Mouse (Mus musculus): Measurements from ENCODE around the gene Qrich1. TPM values are rescaled to one million over a fixed set of nuclear protein-coding genes. Genes with fewer than 3 reads are reported as not detected.

Qrich1 gene
- 85.1 and 91.9 TPM in 2 replicates for polyA plus RNA-seq (2014; fragmentation: Nextera tagmentation; extraction: Ambion mirVana)

GRCm38 (mm10) chr9:108516380-108517251 is at the start of gene Qrich1:
Gene Qrich1, plus strand, starts transcription at chr9:108516806.
- Histone ChIP-seq H3K27me3 (ENCODE audit: control insufficient read depth, insufficient read depth, low read length) (no peaks in the 10 kb centered on the region), H3K4me2 (ENCODE audit: low read length) (peak within 1 kb of the TSS; percentile 85), H3K4me3 (ENCODE audit: control insufficient read depth in 1 of 2, insufficient read depth in 1 of 2, low read depth in 1 of 2, low read length in 2 of 2) (peak within 1 kb of the TSS; percentile 79 to 98), H3K27ac (replicated peaks in 1 of 2; ENCODE audit: control insufficient read depth in 1 of 2, insufficient read depth in 1 of 2, low read depth in 2 of 2, low read length in 2 of 2) (peak within 1 kb of the TSS; percentile 98 to 99), H3K9ac (ENCODE audit: low read length) (peak within 1 kb of the TSS; percentile 99), H3K36me3 (ENCODE audit: control insufficient read depth, insufficient read depth, low read length) (peaks cover 49% of the 10 kb centered on the region), H3K9me3 (ENCODE audit: control insufficient read depth, low read length) (no peaks in the 10 kb centered on the region), H3K4me1 (ENCODE audit: control insufficient read depth in 2 of 2, insufficient read depth in 2 of 2, low read length in 2 of 2) (peaks cover 0 to 20% of the 10 kb centered on the region in 2 experiments; a peak in 2 of 4 replicates)
- WGBS, result under 1% methylated on average over 55 of the region's 55 CpGs
- peak; percentile 91 for ATAC-seq (ENCODE audit: insufficient number of reproducible peaks, insufficient read depth, low FRiP score, low read depth)

- Histone ChIP-seq H3K9ac (ENCODE audit: low read length) (no peak overlapping the region), H3K27ac (replicated peaks in 1 of 2; ENCODE audit: control insufficient read depth in 1 of 2, insufficient read depth in 1 of 2, low read depth in 2 of 2, low read length in 2 of 2) (no peak overlapping the region), H3K4me2 (ENCODE audit: low read length) (no peak overlapping the region), H3K27me3 (ENCODE audit: control insufficient read depth, insufficient read depth, low read length) (no peaks in the 10 kb centered on the region), H3K4me1 (ENCODE audit: control insufficient read depth in 2 of 2, insufficient read depth in 2 of 2, low read length in 2 of 2) (no peaks in the 10 kb centered on the region), H3K4me3 (ENCODE audit: control insufficient read depth in 1 of 2, insufficient read depth in 1 of 2, low read depth in 1 of 2, low read length in 2 of 2) (no peak overlapping the region), H3K9me3 (ENCODE audit: control insufficient read depth, low read length) (no peaks in the 10 kb centered on the region), H3K36me3 (ENCODE audit: control insufficient read depth, insufficient read depth, low read length) (peaks cover 20% of the 10 kb centered on the region)
- ATAC-seq (ENCODE audit: insufficient number of reproducible peaks, insufficient read depth, low FRiP score, low read depth), result no peak
- 71% methylated on average over 5 of the region's 5 CpGs for WGBS
These were observed 47.2 kb upstream of the Qrich1 start for GRCm38 (mm10) chr9:108469430-108469829.

GRCm38 (mm10) chr9:108469845-108470244 is 46.8 kb upstream of the Qrich1 start:
- H3K4me1 ChIP-seq (ENCODE audit: control insufficient read depth in 2 of 2, insufficient read depth in 2 of 2, low read length in 2 of 2), result no peaks in the 10 kb centered on the region
- no peak overlapping the region for H3K9ac ChIP-seq (ENCODE audit: low read length)
- no peak overlapping the region for H3K4me2 ChIP-seq (ENCODE audit: low read length)
- H3K4me3 ChIP-seq (ENCODE audit: control insufficient read depth in 1 of 2, insufficient read depth in 1 of 2, low read depth in 1 of 2, low read length in 2 of 2), result no peak overlapping the region
- 56% methylated on average over 4 of the region's 4 CpGs for WGBS
- H3K27ac ChIP-seq (replicated peaks in 1 of 2; ENCODE audit: control insufficient read depth in 1 of 2, insufficient read depth in 1 of 2, low read depth in 2 of 2, low read length in 2 of 2), result no peak overlapping the region
- H3K9me3 ChIP-seq (ENCODE audit: control insufficient read depth, low read length), result no peaks in the 10 kb centered on the region
- no peak for ATAC-seq (ENCODE audit: insufficient number of reproducible peaks, insufficient read depth, low FRiP score, low read depth)
- peaks cover 16% of the 10 kb centered on the region for H3K36me3 ChIP-seq (ENCODE audit: control insufficient read depth, insufficient read depth, low read length)
- no peaks in the 10 kb centered on the region for H3K27me3 ChIP-seq (ENCODE audit: control insufficient read depth, insufficient read depth, low read length)

GRCm38 (mm10) chr9:108474528-108474927 is 42.1 kb upstream of the Qrich1 start:
- ATAC-seq (ENCODE audit: insufficient number of reproducible peaks, insufficient read depth, low FRiP score, low read depth), result no peak
- Histone ChIP-seq H3K4me1 (ENCODE audit: control insufficient read depth in 2 of 2, insufficient read depth in 2 of 2, low read length in 2 of 2) (peaks cover 6% of the 10 kb centered on the region in 2 experiments), H3K27me3 (ENCODE audit: control insufficient read depth, insufficient read depth, low read length) (no peaks in the 10 kb centered on the region), H3K4me3 (ENCODE audit: control insufficient read depth in 1 of 2, insufficient read depth in 1 of 2, low read depth in 1 of 2, low read length in 2 of 2) (no peak overlapping the region), H3K4me2 (ENCODE audit: low read length) (no peak overlapping the region), H3K9me3 (ENCODE audit: control insufficient read depth, low read length) (no peaks in the 10 kb centered on the region), H3K27ac (replicated peaks in 1 of 2; ENCODE audit: control insufficient read depth in 1 of 2, insufficient read depth in 1 of 2, low read depth in 2 of 2, low read length in 2 of 2) (no peak overlapping the region), H3K36me3 (ENCODE audit: control insufficient read depth, insufficient read depth, low read length) (no peaks in the 10 kb centered on the region), H3K9ac (ENCODE audit: low read length) (no peak overlapping the region)
- 50% methylated on average over 1 of the region's 1 CpGs for WGBS

- under 1% methylated on average over 20 of the region's 20 CpGs for WGBS
- Histone ChIP-seq H3K4me3 (ENCODE audit: control insufficient read depth in 1 of 2, insufficient read depth in 1 of 2, low read depth in 1 of 2, low read length in 2 of 2) (peak overlapping the region; percentile 60 to 64), H3K36me3 (ENCODE audit: control insufficient read depth, insufficient read depth, low read length) (peaks cover 25% of the 10 kb centered on the region), H3K9me3 (ENCODE audit: control insufficient read depth, low read length) (no peaks in the 10 kb centered on the region), H3K27me3 (ENCODE audit: control insufficient read depth, insufficient read depth, low read length) (no peaks in the 10 kb centered on the region), H3K27ac (replicated peaks in 1 of 2; ENCODE audit: control insufficient read depth in 1 of 2, insufficient read depth in 1 of 2, low read depth in 2 of 2, low read length in 2 of 2) (peak overlapping the region; percentile 90), H3K4me1 (ENCODE audit: control insufficient read depth in 2 of 2, insufficient read depth in 2 of 2, low read length in 2 of 2) (peaks cover 26 to 28% of the 10 kb centered on the region in 2 experiments), H3K9ac (ENCODE audit: low read length) (peak overlapping the region; percentile 79), H3K4me2 (ENCODE audit: low read length) (peak overlapping the region; percentile 96)
- ATAC-seq (ENCODE audit: insufficient number of reproducible peaks, insufficient read depth, low FRiP score, low read depth), result peak; percentile 65
These were observed 37.9 kb upstream of the Qrich1 start for GRCm38 (mm10) chr9:108478638-108479156.

GRCm38 (mm10) chr9:108479241-108479640 is 37.4 kb upstream of the Qrich1 start:
- Histone ChIP-seq H3K9me3 (ENCODE audit: control insufficient read depth, low read length) (no peaks in the 10 kb centered on the region), H3K4me3 (ENCODE audit: control insufficient read depth in 1 of 2, insufficient read depth in 1 of 2, low read depth in 1 of 2, low read length in 2 of 2) (no peak overlapping the region), H3K9ac (ENCODE audit: low read length) (peak overlapping the region; percentile 79; the same call in 1 of the 2 replicates), H3K27me3 (ENCODE audit: control insufficient read depth, insufficient read depth, low read length) (no peaks in the 10 kb centered on the region), H3K27ac (replicated peaks in 1 of 2; ENCODE audit: control insufficient read depth in 1 of 2, insufficient read depth in 1 of 2, low read depth in 2 of 2, low read length in 2 of 2) (peak overlapping the region; percentile 33 to 90; a peak in 3 of 4 replicates), H3K4me2 (ENCODE audit: low read length) (peak overlapping the region; percentile 96), H3K36me3 (ENCODE audit: control insufficient read depth, insufficient read depth, low read length) (peaks cover 30% of the 10 kb centered on the region), H3K4me1 (ENCODE audit: control insufficient read depth in 2 of 2, insufficient read depth in 2 of 2, low read length in 2 of 2) (peaks cover 26 to 28% of the 10 kb centered on the region in 2 experiments)
- ATAC-seq (ENCODE audit: insufficient number of reproducible peaks, insufficient read depth, low FRiP score, low read depth), result no peak
- 36% methylated on average over 11 of the region's 11 CpGs for WGBS

GRCm38 (mm10) chr9:108479721-108480351 is 36.8 kb upstream of the Qrich1 start, which contains the start of gene Lamb2:
Gene Lamb2, plus strand, starts transcription at chr9:108479736.
- Histone ChIP-seq H3K4me1 (ENCODE audit: control insufficient read depth in 2 of 2, insufficient read depth in 2 of 2, low read length in 2 of 2) (peaks cover 26 to 28% of the 10 kb centered on the region in 2 experiments), H3K27ac (replicated peaks in 1 of 2; ENCODE audit: control insufficient read depth in 1 of 2, insufficient read depth in 1 of 2, low read depth in 2 of 2, low read length in 2 of 2) (peak within 1 kb of the TSS; percentile 90), H3K4me2 (ENCODE audit: low read length) (peak within 1 kb of the TSS; percentile 96), H3K27me3 (ENCODE audit: control insufficient read depth, insufficient read depth, low read length) (no peaks in the 10 kb centered on the region), H3K4me3 (ENCODE audit: control insufficient read depth in 1 of 2, insufficient read depth in 1 of 2, low read depth in 1 of 2, low read length in 2 of 2) (peak within 1 kb of the TSS; percentile 60 to 83), H3K36me3 (ENCODE audit: control insufficient read depth, insufficient read depth, low read length) (peaks cover 36% of the 10 kb centered on the region), H3K9ac (ENCODE audit: low read length) (peak within 1 kb of the TSS; percentile 92), H3K9me3 (ENCODE audit: control insufficient read depth, low read length) (no peaks in the 10 kb centered on the region)
- WGBS, result 8% methylated on average over 10 of the region's 10 CpGs
- ATAC-seq (ENCODE audit: insufficient number of reproducible peaks, insufficient read depth, low FRiP score, low read depth), result peak; percentile 51

All from heart, embryonic 14.5 days (tissue).